Mouse (Mus musculus) R1 (cell line): ENCODE measurements around the gene Olfr308.

Experiments used
- DNase-seq: peaks from one replicate; pipeline ENCODE4 v3.0.0-alpha.2; 2018; ENCODE audit warnings: low read depth, low spot score

The Olfr308 gene

DNA sequence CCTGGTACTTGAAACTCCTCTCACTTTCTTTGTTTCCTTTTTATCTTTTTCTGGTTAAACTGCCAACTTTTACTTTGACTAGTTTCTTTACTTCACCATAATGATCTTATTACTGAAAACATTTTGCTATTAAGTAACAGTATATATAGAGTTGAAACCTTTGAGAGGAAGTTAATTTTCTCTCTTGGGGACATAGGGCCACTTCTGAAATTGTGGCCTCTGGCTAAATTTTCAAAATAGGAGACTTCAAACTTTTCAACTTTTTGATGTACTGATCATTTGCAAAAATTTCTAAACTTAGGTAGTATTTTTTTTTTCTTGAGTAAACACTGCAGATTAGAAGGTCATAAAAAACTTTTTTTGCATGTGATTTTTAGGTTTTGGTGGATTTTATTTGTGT is at the start of gene Olfr308:
Gene Olfr308, minus strand, starts transcription at position 101 of the 400 bp plus-strand sequence.
- no peak for DNase-seq

DNA sequence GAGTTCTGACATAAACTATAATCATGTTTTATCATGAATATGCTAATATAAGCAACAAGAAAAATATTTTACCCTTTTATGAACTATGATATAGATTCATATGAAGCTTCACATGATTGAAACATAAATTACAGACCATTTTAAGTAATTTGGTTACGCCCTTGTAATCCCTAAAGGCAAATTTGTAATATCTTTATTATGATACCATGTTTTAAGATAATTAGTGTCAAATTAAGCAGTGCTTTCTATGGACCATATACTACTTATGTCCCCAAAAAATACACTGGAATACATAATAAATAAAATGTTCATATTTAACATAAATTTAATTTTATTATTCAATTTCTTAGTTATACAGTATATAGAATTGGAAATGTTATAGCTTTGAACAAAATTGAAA is 41.4 kb upstream of the Olfr308 start, which contains the start of gene Olfr305:
Gene Olfr305, minus strand, starts transcription at position 101 of the 400 bp plus-strand sequence.
- DNase-seq, result no peak

DNA sequence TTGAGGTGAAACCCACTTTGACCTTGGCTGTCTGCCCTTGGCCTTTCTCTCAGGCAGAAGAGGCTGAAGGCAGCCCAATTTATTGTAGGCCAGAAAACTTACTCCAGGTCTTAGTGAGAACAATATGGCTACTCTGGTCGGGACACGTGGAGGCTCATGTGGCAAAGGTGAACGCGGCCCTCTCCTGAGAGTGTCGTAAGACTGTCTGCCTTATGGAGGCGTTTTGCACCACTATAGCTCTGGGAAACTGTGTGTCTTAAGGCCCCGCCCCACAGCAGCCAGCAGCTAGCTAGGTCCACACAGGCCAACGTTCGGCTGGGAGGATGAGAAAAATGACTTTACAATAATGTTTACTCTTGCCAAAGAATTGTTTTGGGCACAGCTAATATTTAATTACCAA is 20.9 kb upstream of the Olfr308 start:
- DNase-seq, result peak; percentile 87

DNA sequence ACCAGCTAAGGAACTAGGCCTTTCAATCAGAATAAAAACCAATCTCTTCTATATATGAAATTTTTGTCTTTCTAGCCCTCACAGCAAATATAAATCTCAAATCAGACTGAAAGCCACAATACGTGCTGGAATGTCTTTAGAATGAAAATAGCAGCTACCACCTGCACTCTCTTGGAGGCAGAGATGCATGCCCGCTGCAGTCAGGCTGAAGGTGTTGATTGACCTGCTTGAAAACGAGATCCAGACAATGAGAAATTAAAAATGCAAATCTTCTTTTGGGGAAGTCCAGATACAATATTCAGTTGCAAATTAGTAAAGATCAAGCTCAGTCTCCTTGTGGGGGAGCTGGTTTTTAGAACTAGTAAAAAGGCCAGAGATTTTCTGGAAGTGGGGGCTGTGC is 18.8 kb upstream of the Olfr308 start:
- peak; percentile 13 for DNase-seq

DNA sequence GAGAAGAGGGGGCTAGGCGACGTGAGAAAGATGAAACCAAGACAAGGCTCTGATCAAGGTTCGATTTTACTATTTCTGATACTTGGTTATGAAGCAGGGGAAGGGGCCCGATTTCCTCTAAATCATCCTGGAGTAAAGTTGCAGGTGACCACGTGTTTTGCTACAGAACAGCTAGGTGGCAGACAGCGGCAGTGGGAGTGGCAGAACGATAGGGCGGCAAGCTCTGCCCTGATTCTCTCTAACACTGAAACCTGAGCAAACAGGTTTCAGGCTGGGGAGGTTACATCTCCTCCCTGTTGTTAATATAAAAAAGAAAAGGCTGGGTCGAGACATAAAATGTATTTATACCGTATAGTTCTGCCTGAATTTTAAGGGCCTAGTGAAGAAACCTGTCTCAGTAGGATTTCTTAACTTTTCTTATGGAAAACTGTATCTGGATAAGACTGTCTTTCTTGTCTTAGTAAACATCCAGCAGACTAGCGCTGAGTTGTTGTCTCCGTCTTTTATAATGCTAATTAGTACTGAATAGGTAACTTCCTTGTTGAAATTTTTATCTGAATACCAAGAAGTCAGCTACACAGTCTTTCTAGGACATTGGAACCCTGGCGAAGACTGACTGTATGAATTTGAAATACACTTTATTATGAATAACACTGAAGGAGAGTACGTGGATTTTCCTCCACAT is 17.6 kb upstream of the Olfr308 start:
- peak; percentile 87 for DNase-seq

DNA sequence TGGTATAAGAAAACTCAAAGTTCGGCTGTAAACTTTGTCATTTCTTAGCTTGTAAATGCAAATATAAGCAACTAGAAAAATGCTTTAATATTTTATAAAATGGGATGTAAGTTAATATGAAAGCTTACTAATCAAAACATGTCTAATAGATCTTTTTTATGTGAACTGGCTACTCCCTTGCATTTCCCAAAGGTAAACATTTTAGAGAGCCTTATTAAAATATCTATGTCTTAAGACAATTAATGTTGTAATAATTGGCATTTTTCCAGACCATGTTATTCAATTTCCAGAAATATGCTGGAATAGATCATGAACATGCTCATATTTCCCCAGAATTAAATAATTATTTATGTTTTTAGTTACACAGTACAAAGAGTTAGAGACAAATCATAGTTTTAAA is 12.1 kb upstream of the Olfr308 start, which contains the start of gene Olfr307:
Gene Olfr307, minus strand, starts transcription at position 101 of the 400 bp plus-strand sequence.
- no peak for DNase-seq

DNA sequence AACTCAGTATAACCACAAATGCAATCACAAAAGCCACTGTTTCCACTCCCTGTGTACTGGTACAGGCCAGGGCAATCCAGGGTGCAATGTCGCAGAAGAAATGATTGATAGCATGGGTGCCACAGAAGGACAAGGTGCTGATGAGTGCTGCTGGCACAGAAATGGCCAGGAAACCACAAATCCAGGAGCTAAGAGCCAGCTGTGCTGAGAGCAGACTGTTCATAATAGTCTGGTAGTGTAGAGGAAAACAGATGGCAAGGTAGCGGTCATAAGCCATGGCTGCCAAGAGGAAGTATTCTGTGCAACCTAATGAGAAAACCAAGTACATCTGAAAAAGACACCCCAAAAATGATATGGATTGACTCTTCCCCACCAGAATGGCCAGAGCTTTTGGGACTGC is 4.1 kb downstream of the Olfr308 start:
- no peak for DNase-seq

DNA sequence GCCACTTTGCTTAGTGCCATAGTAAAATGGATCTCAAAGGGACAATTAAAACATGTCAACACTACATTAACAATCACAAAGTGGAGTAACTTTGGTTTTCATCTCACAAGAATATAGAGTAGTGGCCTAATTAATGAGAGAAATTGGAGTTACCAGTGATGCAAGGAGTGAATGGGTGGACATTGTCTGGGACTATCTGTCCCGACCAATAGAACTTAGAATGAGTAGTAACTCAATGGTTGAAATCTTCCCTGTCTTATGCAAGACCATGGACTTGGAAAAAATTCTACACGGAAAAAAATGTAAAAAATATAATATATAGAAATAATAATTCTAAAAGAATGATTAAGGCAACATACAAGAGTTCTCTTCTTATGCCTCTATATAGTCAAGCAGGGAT is 11.8 kb downstream of the Olfr308 start, which contains the start of gene Olfr309:
Gene Olfr309, minus strand, starts transcription at position 101 of the 400 bp plus-strand sequence.
- DNase-seq, result no peak

DNA sequence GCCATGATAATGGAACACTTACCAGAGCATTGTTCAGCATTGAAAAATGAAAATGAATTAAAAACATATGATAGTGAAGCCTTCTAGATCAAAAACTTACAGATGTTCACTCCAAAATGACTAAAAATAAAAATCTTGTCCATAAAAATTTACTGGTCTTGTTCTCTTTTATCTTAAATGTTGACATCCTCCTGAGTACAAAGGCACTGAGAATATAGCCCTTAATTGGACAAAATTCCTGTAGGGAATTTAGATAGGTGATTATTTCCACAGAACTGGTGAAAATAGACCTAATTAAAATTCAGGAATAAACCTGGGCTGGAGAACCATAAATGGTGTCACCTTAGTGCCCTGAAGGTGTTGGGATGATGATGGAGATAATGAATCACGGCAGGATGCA is 48.4 kb downstream of the Olfr308 start, which contains the start of gene Olfr310:
Gene Olfr310, minus strand, starts transcription at position 101 of the 400 bp plus-strand sequence.
- no peak for DNase-seq
